Mouse (Mus musculus): Measurements from ENCODE around the gene Rerg. TPM values are rescaled to one million over a fixed set of nuclear protein-coding genes. Genes with fewer than 3 reads are reported as not detected.

The Rerg gene
- total and polyA plus RNA-seq, 3 experiments, result 0.05 TPM; not detected in 2

DNA sequence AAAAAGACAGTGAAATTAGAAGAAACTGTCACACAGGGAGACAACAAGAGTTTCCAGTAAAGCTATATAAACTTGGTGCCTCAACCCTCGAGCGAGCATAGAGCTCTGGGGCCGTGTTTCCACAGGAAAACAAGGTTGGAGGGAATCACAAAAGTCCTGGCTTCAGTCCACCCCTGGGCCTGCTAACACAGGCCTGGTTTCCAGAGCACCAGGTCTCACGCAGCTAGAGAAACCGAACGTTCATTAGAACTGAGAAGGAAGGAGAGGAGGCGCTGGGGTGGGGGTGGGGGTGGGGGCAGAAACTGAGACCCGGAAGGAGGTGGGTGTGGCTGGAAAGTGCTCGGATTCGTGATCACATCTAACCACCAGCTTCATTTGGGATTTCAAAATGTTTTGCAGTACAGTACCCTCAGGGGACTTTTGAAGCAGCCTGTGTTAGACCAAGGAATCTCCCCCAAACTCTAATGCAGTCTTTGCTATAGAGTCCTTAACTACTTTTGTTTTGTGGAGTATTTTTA is 67.6 kb downstream of the Rerg start:
- TF ChIP-seq POLR2AphosphoS5 (IDR thresholded peaks at IDR 0.05; ENCODE audit: insufficient replicate concordance, low read depth, low read length), result no peak
- TF ChIP-seq GATA1 (IDR thresholded peaks at IDR 0.05; ENCODE audit: borderline replicate concordance, low read length), result no peak
- TF ChIP-seq CTCF (IDR thresholded peaks at IDR 0.05; ENCODE audit: low read depth, low read length), result no peak
- TF ChIP-seq TAL1 (conservative IDR thresholded peaks at IDR 0.05; ENCODE audit: low read depth, low read length), result no peak
- TF ChIP-seq GATA2 (IDR thresholded peaks at IDR 0.05; ENCODE audit: borderline replicate concordance, low read depth, low read length), result no peak
- Histone ChIP-seq H3K4me3 (ENCODE audit: low read depth, low read length) (no peak overlapping the region), H3K9me3 (replicated peaks) (peaks cover 36% of the 10 kb centered on the region), H3K36me3 (replicated peaks) (no peaks in the 10 kb centered on the region), H3K4me1 (ENCODE audit: insufficient read depth, low read depth, low read length) (no peaks in the 10 kb centered on the region), H3K27me3 (ENCODE audit: insufficient read depth, low read length) (no peaks in the 10 kb centered on the region)
- no peak for DNase-seq (ENCODE audit: low spot score)
- no peak for ATAC-seq (ENCODE audit: extremely low read depth, insufficient number of reproducible peaks, low FRiP score, poor library complexity, severe bottlenecking)

DNA sequence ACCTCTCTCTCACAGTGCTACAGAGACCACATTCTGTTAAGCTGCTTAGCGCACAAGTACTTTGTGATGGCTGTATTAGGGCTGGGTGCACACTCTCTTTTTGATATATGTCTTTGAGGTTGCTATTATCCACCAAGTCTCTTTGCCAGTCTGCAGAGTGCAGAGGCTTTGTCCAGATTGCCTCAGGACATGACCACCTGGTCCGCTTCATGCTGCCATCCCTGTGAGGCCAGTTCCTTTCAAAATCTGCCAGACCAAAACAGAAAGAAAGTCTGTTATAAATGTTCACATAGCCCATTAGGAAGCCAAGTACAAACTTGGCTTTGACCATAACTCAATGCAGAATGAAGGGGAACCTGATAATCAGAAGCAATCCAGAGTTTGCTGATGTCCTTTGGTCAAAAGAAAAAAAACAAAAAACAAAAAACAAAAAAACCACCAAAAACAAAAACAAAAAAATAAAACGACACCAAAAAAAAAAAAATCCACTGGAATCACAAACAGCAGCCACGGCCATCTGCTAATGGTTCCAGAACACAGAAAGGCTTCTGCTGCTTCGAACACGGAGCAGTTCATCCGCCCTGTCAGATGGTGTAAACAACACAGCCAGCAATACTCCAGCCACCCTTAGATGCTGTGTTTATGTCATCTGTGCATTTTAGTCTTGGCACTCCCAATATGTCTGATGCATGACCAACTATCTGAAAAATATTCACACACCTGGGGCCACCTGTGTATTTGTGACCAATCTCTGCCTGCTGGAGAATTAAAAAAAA is 68.2 kb downstream of the Rerg start:
- no peak for DNase-seq (ENCODE audit: low spot score)
- Histone ChIP-seq H3K36me3 (replicated peaks) (no peaks in the 10 kb centered on the region), H3K4me3 (ENCODE audit: low read depth, low read length) (no peak overlapping the region), H3K9me3 (replicated peaks) (peaks cover 36% of the 10 kb centered on the region), H3K4me1 (ENCODE audit: insufficient read depth, low read depth, low read length) (no peaks in the 10 kb centered on the region), H3K27me3 (ENCODE audit: insufficient read depth, low read length) (no peaks in the 10 kb centered on the region)
- ATAC-seq (ENCODE audit: extremely low read depth, insufficient number of reproducible peaks, low FRiP score, poor library complexity, severe bottlenecking), result no peak
- no peak for TF ChIP-seq CTCF (IDR thresholded peaks at IDR 0.05; ENCODE audit: low read depth, low read length)
- no peak for TF ChIP-seq POLR2AphosphoS5 (IDR thresholded peaks at IDR 0.05; ENCODE audit: insufficient replicate concordance, low read depth, low read length)
- no peak for TF ChIP-seq GATA2 (IDR thresholded peaks at IDR 0.05; ENCODE audit: borderline replicate concordance, low read depth, low read length)
- no peak for TF ChIP-seq GATA1 (IDR thresholded peaks at IDR 0.05; ENCODE audit: borderline replicate concordance, low read length)
- no peak for TF ChIP-seq TAL1 (conservative IDR thresholded peaks at IDR 0.05; ENCODE audit: low read depth, low read length)

DNA sequence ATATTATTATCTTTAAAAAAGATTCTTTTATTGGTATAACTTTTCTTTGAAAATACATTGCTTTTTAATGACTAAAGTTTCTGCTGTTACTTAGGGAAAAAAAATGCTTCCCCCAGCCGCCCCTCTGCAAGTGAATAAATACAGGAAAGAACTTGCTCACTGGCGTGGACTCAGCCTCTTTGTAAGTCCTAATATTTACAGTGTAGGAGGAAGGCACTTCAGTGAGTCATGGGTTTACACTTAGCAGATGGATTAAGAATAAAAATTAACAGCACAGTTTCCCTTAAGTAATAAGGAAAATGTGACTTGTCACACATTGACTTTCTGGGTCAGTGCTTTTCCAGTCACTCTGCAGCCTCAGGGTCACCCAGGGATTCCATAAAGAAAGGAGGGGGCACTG is 70.0 kb downstream of the Rerg start:
- ATAC-seq (ENCODE audit: extremely low read depth, insufficient number of reproducible peaks, low FRiP score, poor library complexity, severe bottlenecking), result no peak
- H3K4me1 ChIP-seq (ENCODE audit: insufficient read depth, low read depth, low read length), result no peaks in the 10 kb centered on the region
- DNase-seq (ENCODE audit: low spot score), result no peak
- no peak overlapping the region for H3K4me3 ChIP-seq (ENCODE audit: low read depth, low read length)
- H3K27me3 ChIP-seq (ENCODE audit: insufficient read depth, low read length), result no peaks in the 10 kb centered on the region
- TF ChIP-seq TAL1 (conservative IDR thresholded peaks at IDR 0.05; ENCODE audit: low read depth, low read length) (no peak), POLR2AphosphoS5 (IDR thresholded peaks at IDR 0.05; ENCODE audit: insufficient replicate concordance, low read depth, low read length) (no peak), GATA1 (IDR thresholded peaks at IDR 0.05; ENCODE audit: borderline replicate concordance, low read length) (no peak), GATA2 (IDR thresholded peaks at IDR 0.05; ENCODE audit: borderline replicate concordance, low read depth, low read length) (no peak), CTCF (IDR thresholded peaks at IDR 0.05; ENCODE audit: low read depth, low read length) (no peak)
- H3K9me3 ChIP-seq (replicated peaks), result peaks cover 44% of the 10 kb centered on the region
- H3K36me3 ChIP-seq (replicated peaks), result no peaks in the 10 kb centered on the region

DNA sequence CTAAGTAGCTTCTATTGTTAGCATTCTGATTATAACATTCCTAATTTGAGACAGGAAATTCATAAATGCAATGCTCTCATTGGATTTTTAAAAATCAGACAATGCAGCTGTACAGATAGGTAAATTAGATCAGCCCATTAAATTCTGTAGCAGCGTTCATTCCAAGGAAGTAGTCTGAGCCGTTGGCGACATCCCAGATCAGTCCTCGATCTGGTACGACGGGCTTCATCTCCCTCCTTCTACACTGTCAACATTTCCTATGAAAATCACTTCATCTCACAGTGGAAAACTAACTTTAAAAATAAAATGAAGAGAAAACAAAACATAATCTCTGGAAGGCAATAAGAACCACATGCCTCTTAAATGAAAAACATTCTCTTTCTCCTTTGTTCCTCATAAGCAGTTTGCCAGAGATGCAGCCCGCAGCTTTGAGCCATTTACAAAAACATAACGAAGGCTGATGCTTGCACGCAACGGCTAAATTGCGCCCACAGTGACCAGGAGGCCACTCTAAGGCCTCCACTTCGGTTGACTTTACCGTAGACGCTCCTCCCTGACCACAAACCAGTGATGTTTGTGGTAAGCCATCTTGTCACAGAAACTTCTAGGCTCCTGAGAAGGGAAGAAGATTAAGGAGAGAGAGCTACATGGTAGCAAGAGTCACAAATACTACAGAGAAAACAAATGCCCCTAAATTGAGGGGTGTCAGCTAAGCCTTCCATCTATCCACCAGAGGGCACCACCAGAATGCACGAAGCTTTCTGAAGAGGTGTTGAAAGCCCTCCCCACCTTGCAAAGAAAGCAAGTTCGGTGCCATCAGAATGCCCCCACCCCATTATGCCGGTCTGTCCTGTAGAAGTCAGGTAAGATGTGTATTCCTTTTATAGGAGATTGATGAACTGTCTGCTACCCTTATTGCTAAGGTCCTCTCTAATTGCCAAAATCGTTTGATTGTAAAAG is 71.8 kb downstream of the Rerg start:
- no peaks in the 10 kb centered on the region for H3K27me3 ChIP-seq (ENCODE audit: insufficient read depth, low read length)
- H3K36me3 ChIP-seq (replicated peaks), result no peaks in the 10 kb centered on the region
- DNase-seq (ENCODE audit: low spot score), result no peak
- peaks cover 42% of the 10 kb centered on the region for H3K9me3 ChIP-seq (replicated peaks)
- TF ChIP-seq GATA2 (IDR thresholded peaks at IDR 0.05; ENCODE audit: borderline replicate concordance, low read depth, low read length) (no peak), POLR2AphosphoS5 (IDR thresholded peaks at IDR 0.05; ENCODE audit: insufficient replicate concordance, low read depth, low read length) (no peak)
- H3K4me1 ChIP-seq (ENCODE audit: insufficient read depth, low read depth, low read length), result no peaks in the 10 kb centered on the region
- no peak for ATAC-seq (ENCODE audit: extremely low read depth, insufficient number of reproducible peaks, low FRiP score, poor library complexity, severe bottlenecking)
- no peak overlapping the region for H3K4me3 ChIP-seq (ENCODE audit: low read depth, low read length)

DNA sequence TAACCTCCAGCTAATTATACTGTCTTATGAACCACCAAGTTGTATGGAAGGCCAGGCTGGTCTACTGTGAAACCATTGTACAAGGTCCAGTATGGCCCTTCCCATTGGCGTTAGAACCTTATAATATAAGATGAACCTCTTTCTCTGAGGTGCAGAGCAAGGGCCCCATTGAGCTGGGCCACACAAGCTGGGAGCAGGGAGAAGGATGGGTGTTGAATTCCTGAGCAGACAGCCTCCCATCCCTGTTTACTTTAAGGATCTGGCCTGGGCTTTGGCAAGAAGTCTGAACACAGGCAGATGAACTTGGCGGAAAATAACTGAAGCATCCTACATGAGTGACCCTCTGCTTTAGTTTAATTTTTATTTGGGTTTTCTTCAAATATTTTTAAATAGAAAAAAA is 75.8 kb downstream of the Rerg start:
- H3K36me3 ChIP-seq (replicated peaks), result no peaks in the 10 kb centered on the region
- peaks cover 39% of the 10 kb centered on the region for H3K9me3 ChIP-seq (replicated peaks)
- no peaks in the 10 kb centered on the region for H3K27me3 ChIP-seq (ENCODE audit: insufficient read depth, low read length)
- DNase-seq (ENCODE audit: low spot score) (no peak), ATAC-seq (ENCODE audit: extremely low read depth, insufficient number of reproducible peaks, low FRiP score, poor library complexity, severe bottlenecking) (no peak)
- no peak overlapping the region for H3K4me3 ChIP-seq (ENCODE audit: low read depth, low read length)
- no peaks in the 10 kb centered on the region for H3K4me1 ChIP-seq (ENCODE audit: insufficient read depth, low read depth, low read length)
- no peak for TF ChIP-seq GATA1 (IDR thresholded peaks at IDR 0.05; ENCODE audit: borderline replicate concordance, low read length)
- TF ChIP-seq TAL1 (conservative IDR thresholded peaks at IDR 0.05; ENCODE audit: low read depth, low read length), result no peak
- no peak for TF ChIP-seq GATA2 (IDR thresholded peaks at IDR 0.05; ENCODE audit: borderline replicate concordance, low read depth, low read length)
- no peak for TF ChIP-seq POLR2AphosphoS5 (IDR thresholded peaks at IDR 0.05; ENCODE audit: insufficient replicate concordance, low read depth, low read length)
- no peak for TF ChIP-seq CTCF (IDR thresholded peaks at IDR 0.05; ENCODE audit: low read depth, low read length)

DNA sequence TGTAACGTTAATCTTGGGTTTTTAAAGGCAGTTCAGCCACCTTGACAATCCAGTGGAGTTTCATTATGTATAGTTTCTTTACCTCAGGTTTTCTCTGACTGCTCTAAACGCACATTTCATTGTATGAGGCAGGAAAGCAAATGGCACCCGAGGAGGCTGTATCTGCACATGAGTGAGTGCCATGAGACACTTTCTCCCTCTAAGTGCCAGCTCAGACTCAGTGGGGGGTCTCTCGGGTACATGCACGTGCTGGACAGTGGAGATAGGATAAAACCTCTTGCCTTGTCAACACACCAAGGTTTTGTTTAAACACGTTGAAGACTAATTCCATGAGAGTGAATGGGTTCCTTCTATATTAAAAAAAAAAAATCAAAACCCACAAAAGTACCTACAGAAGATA is 81.8 kb downstream of the Rerg start:
- no peak overlapping the region for H3K4me3 ChIP-seq (ENCODE audit: low read depth, low read length)
- H3K27me3 ChIP-seq (ENCODE audit: insufficient read depth, low read length), result no peaks in the 10 kb centered on the region
- no peaks in the 10 kb centered on the region for H3K36me3 ChIP-seq (replicated peaks)
- H3K4me1 ChIP-seq (ENCODE audit: insufficient read depth, low read depth, low read length), result no peaks in the 10 kb centered on the region
- peaks cover 13% of the 10 kb centered on the region for H3K9me3 ChIP-seq (replicated peaks)
- DNase-seq (ENCODE audit: low spot score) (no peak), ATAC-seq (ENCODE audit: extremely low read depth, insufficient number of reproducible peaks, low FRiP score, poor library complexity, severe bottlenecking) (no peak)
- no peak for TF ChIP-seq POLR2AphosphoS5 (IDR thresholded peaks at IDR 0.05; ENCODE audit: insufficient replicate concordance, low read depth, low read length)
- TF ChIP-seq GATA2 (IDR thresholded peaks at IDR 0.05; ENCODE audit: borderline replicate concordance, low read depth, low read length), result no peak
- TF ChIP-seq GATA1 (IDR thresholded peaks at IDR 0.05; ENCODE audit: borderline replicate concordance, low read length), result no peak
- no peak for TF ChIP-seq TAL1 (conservative IDR thresholded peaks at IDR 0.05; ENCODE audit: low read depth, low read length)

Data from G1E (cell line).